Mouse (Mus musculus) spleen, embryonic (tissue): Measurements from ENCODE around the gene Top1.

Experiments
- CTCF ChIA-PET: fragments of 350-600 bp; sonication (Branson Sonifier 250); formaldehyde crosslinking; loops from one replicate; lab custom pipeline; 2022; lab: Charles Lee

Top1 gene

GRCm38 (mm10) chr2:160717269-160717668 lies 71.6 kb downstream of the Top1 start:
- CTCF ChIA-PET = no interaction called here

GRCm38 (mm10) chr2:160718811-160719210 lies 73.1 kb downstream of the Top1 start:
- CTCF ChIA-PET = interaction anchor here (1.0 kb wide), 1 partner anchor 12 kb away, joined by 5 read pairs; no protein-coding TSS in a partner anchor

GRCm38 (mm10) chr2:160722714-160723113 lies 77.0 kb downstream of the Top1 start:
- CTCF ChIA-PET = no interaction called here

- CTCF ChIA-PET = interaction anchor here (0.7 to 1.6 kb wide), 2 partner anchors 32 to 76 kb away, joined by 3 to 4 read pairs; no protein-coding TSS in a partner anchor
Measured at GRCm38 (mm10) chr2:160723613-160724375, 78.1 kb downstream of the Top1 start.

- CTCF ChIA-PET = interaction anchor here (0.7 to 1.6 kb wide), 3 partner anchors 31 to 76 kb away, joined by 3 to 4 read pairs (median 3); no protein-coding TSS in a partner anchor
Measured at GRCm38 (mm10) chr2:160724536-160724935, 78.8 kb downstream of the Top1 start.

- CTCF ChIA-PET = no interaction called here
Measured at GRCm38 (mm10) chr2:160725877-160726864, 80.5 kb downstream of the Top1 start.

- CTCF ChIA-PET = interaction anchor here (0.6 to 1.3 kb wide), 3 partner anchors 15 to 158 kb away, joined by 3 to 5 read pairs (median 3); no protein-coding TSS in a partner anchor
Measured at GRCm38 (mm10) chr2:160728972-160729371, 83.3 kb downstream of the Top1 start.

- CTCF ChIA-PET = interaction anchor here (0.6 to 1.3 kb wide), 4 partner anchors 15 to 157 kb away, joined by 3 to 5 read pairs (median 3); no protein-coding TSS in a partner anchor
Measured at GRCm38 (mm10) chr2:160729436-160729835, 83.7 kb downstream of the Top1 start.

- CTCF ChIA-PET = interaction anchor here (0.7 to 1.3 kb wide), 4 partner anchors 11 to 156 kb away, joined by 3 to 5 read pairs (median 4); no protein-coding TSS in a partner anchor
Measured at GRCm38 (mm10) chr2:160729851-160730796, 84.4 kb downstream of the Top1 start.

- CTCF ChIA-PET = interaction anchor here (0.7 kb wide), 1 partner anchor 11 kb away, joined by 5 read pairs; no protein-coding TSS in a partner anchor
Measured at GRCm38 (mm10) chr2:160730797-160731116, 85.1 kb downstream of the Top1 start.

GRCm38 (mm10) chr2:160731117-160731838 lies 85.6 kb downstream of the Top1 start, which contains the start of gene Plcg1:
Gene Plcg1, plus strand, starts transcription at chr2:160731300.
- CTCF ChIA-PET = no interaction called here

GRCm38 (mm10) chr2:160731839-160732261 lies 86.2 kb downstream of the Top1 start:
- CTCF ChIA-PET = interaction anchor here (0.6 kb wide), 1 partner anchor 358 kb away, joined by 5 read pairs; no protein-coding TSS in a partner anchor

GRCm38 (mm10) chr2:160732420-160732995 lies 86.8 kb downstream of the Top1 start:
- CTCF ChIA-PET = interaction anchor here (0.6 kb wide), 1 partner anchor 357 kb away, joined by 5 read pairs; no protein-coding TSS in a partner anchor

- CTCF ChIA-PET = no interaction called here
Measured at GRCm38 (mm10) chr2:160733131-160733531, 87.4 kb downstream of the Top1 start.

- CTCF ChIA-PET = no interaction called here
Measured at GRCm38 (mm10) chr2:160734331-160734730, 88.6 kb downstream of the Top1 start.

GRCm38 (mm10) chr2:160735706-160736310 lies 90.1 kb downstream of the Top1 start:
- CTCF ChIA-PET = no interaction called here

- CTCF ChIA-PET = no interaction called here
Measured at GRCm38 (mm10) chr2:160736466-160736865, 90.8 kb downstream of the Top1 start.

- CTCF ChIA-PET = no interaction called here
Measured at GRCm38 (mm10) chr2:160738354-160738753, 92.7 kb downstream of the Top1 start.
